Mouse (Mus musculus) macrophage (primary cell): ENCODE measurements around the gene Bhlhe23. TPM values are rescaled to one million over a fixed set of nuclear protein-coding genes. Genes with fewer than 3 reads are reported as not detected.
A peak's percentile ranks its signal among the peaks of the same experiment; 100 is the strongest.

Experiments used
- H3K27ac ChIP-seq: fragments of 350-480 bp; formaldehyde crosslinking; 2 replicates; pipeline ENCODE4 v1.9.0; 2021
- H3K36me3 ChIP-seq: fragments of 350-480 bp; formaldehyde crosslinking; 2 replicates; pipeline ENCODE4 v1.9.0; 2021; ENCODE audit errors: inconsistent target
- H3K4me3 ChIP-seq: fragments of 350-480 bp; formaldehyde crosslinking; 2 replicates; pipeline ENCODE4 v1.9.0; 2021; ENCODE audit errors: inconsistent target
- H3K79me2 ChIP-seq: fragments of 350-480 bp; formaldehyde crosslinking; 2 replicates; pipeline ENCODE4 v1.9.0; 2021; ENCODE audit errors: inconsistent target
- WGBS: methylation state at CpG from one replicate; pipeline ENCODE4 v1.1.7; 2026; ENCODE audit warnings: inconsistent platforms; ENCODE audit not compliant: missing documents; 5-methylcytosine and 5-hydroxymethylcytosine counted together
- polyA plus RNA-seq: library from polyadenylated mRNA; stranded (reverse); fragments of 250-400 nt; gene quantifications from 3 replicates; pipeline ENCODE4 v1.2.4, GENCODE M21; 2018; ENCODE audit warnings: inconsistent platforms

Bhlhe23 gene
- polyA plus RNA-seq, 1 experiment from 2014 or later, result not detected

- Histone ChIP-seq H3K4me3 (peak overlapping the region; percentile 55), H3K27ac (peak overlapping the region; percentile 84), H3K36me3 (peaks cover 20% of the 10 kb centered on the region), H3K79me2 (no peaks in the 10 kb centered on the region)
- 0% methylated on average over 6 of the region's 6 CpGs for WGBS
Observed at GRCm38 (mm10) chr2:180725414-180725778, 51.3 kb downstream of the Bhlhe23 start.

DNA sequence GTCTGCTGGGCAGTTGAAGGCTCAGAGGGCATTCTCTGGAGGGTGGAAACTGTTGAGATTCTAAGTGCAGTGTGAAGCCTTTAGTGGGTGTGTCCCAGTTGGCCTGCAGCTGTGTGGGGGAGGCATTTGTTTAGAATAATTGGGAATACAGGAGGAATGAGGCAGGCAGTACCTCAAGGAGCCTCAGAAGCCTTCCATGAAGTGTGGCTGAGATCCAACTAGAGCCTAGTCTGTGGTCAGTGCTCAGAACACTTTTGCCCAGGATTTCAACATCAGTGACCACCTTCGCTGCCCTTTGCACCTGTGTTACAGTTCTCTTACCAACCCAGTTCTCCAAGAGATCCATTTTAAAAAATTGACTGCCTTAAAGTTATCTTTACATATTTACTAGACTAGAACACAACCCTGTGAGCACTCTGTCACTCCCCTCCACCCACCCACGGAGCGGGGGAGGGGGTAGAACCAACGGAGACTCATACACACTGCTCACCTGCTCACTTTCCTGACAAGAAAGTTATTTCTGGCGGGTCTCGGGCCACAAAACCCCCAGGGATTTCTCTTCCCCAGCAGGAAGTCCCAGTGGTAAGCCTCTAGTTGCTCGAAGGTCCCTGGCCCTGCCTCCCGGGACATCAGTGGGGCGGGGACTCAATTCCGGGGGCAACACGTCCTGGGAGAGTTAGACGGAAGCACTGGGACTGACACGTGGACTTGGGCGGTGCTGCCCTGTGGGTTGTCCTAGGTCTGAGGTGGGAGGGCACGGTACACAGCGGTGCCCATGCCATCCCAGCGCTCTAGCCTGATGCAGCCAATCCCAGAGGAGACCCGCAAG is 51.9 kb downstream of the Bhlhe23 start, which contains the start of gene Slc17a9:
Gene Slc17a9, plus strand, starts transcription at position 679 of the 829 bp plus-strand sequence.
- WGBS, result 3% methylated on average over 16 of the region's 18 CpGs
- Histone ChIP-seq H3K4me3 (peak within 1 kb of the TSS; percentile 55), H3K36me3 (peaks cover 26% of the 10 kb centered on the region), H3K79me2 (no peaks in the 10 kb centered on the region), H3K27ac (peak within 1 kb of the TSS; percentile 84)

Other genes with a start within 250 kb of the Bhlhe23 start
- 10.5 to 13.5 TPM (median 12.5 TPM) in 3 replicates for gene Mrgbp, start 195.6 kb downstream of the Bhlhe23 start, polyA plus RNA-seq
- gene Ogfr, start 187.7 kb downstream of the Bhlhe23 start, polyA plus RNA-seq, result 50.5 to 112 TPM (median 71.7 TPM) in 3 replicates
- 0.16 to 0.52 TPM (median 0.27 TPM) in 3 replicates for gene Col9a3, start 179.1 kb downstream of the Bhlhe23 start, polyA plus RNA-seq
- not detected in 3 replicates for gene Tcfl5, start 134.2 kb downstream of the Bhlhe23 start, polyA plus RNA-seq
- 17.6 to 19.3 TPM (median 18.6 TPM) in 3 replicates for gene Dido1, start 66.9 kb downstream of the Bhlhe23 start, polyA plus RNA-seq
- gene Gid8, start 66.8 kb downstream of the Bhlhe23 start, polyA plus RNA-seq, result 52.4 to 57.0 TPM (median 56.0 TPM) in 3 replicates
- 3.8 to 5.6 TPM (median 5.4 TPM) in 3 replicates for gene Slc17a9, start 51.6 kb downstream of the Bhlhe23 start, polyA plus RNA-seq
- gene Ythdf1, start 144.0 kb upstream of the Bhlhe23 start, polyA plus RNA-seq, result 27.2 to 34.6 TPM (median 28.8 TPM) in 3 replicates
- not detected in 3 replicates for gene Birc7, start 152.1 kb upstream of the Bhlhe23 start, polyA plus RNA-seq
- gene Nkain4, start 177.8 kb upstream of the Bhlhe23 start, polyA plus RNA-seq, result not detected in 3 replicates
- gene Arfgap1, start 190.3 kb upstream of the Bhlhe23 start, polyA plus RNA-seq, result 24.6 to 27.3 TPM (median 25.5 TPM) in 3 replicates
- 0.31 to 0.83 TPM (median 0.33 TPM) in 3 replicates for gene Col20a1, start 209.6 kb upstream of the Bhlhe23 start, polyA plus RNA-seq